Mouse (Mus musculus): ENCODE data around the gene Hoxc4.

Hoxc4 gene

GRCm38 (mm10) chr15:102990461-102991397 lies 28.0 kb upstream of the Hoxc4 start, which contains the start of gene Hoxc8:
TSS of gene Hoxc8 (plus strand) at chr15:102990607.
- DNase-seq (ENCODE audit: inconsistent age in 2 of 2, low spot score in 1 of 2) = peak; percentile 70 to 89

- DNase-seq (ENCODE audit: inconsistent age in 2 of 2, low spot score in 1 of 2) = peak; percentile 34 to 81
Measured at GRCm38 (mm10) chr15:102991782-102992181, 27.0 kb upstream of the Hoxc4 start.

GRCm38 (mm10) chr15:102992206-102992605 lies 26.5 kb upstream of the Hoxc4 start:
- DNase-seq (ENCODE audit: inconsistent age in 2 of 2, low spot score in 1 of 2) = peak; percentile 43 to 82

GRCm38 (mm10) chr15:102992863-102993262 lies 25.9 kb upstream of the Hoxc4 start:
- DNase-seq (ENCODE audit: inconsistent age in 2 of 2, low spot score in 1 of 2) = peak in 1 of 2 experiments; percentile 52

- DNase-seq (ENCODE audit: inconsistent age in 2 of 2, low spot score in 1 of 2) = peak in 1 of 2 experiments; percentile 61
Measured at GRCm38 (mm10) chr15:102996548-102996947, 22.2 kb upstream of the Hoxc4 start.

- peak in 1 of 2 experiments; percentile 69 for DNase-seq (ENCODE audit: inconsistent age in 2 of 2, low spot score in 1 of 2)
Measured at GRCm38 (mm10) chr15:102997431-102997830, 21.3 kb upstream of the Hoxc4 start.

- DNase-seq (ENCODE audit: inconsistent age in 2 of 2, low spot score in 1 of 2) = peak; percentile 74 to 89
Measured at GRCm38 (mm10) chr15:102997939-102998355, 20.8 kb upstream of the Hoxc4 start, which contains the start of gene Hoxc6. TSS of gene Hoxc6 (plus strand) at chr15:102998257.

GRCm38 (mm10) chr15:102998608-102999182 lies 20.0 kb upstream of the Hoxc4 start:
- no peak for DNase-seq (ENCODE audit: inconsistent age in 2 of 2, low spot score in 1 of 2)

- peak; percentile 93 to 96 for DNase-seq (ENCODE audit: inconsistent age in 2 of 2, low spot score in 1 of 2)
Measured at GRCm38 (mm10) chr15:102999183-102999831, 19.4 kb upstream of the Hoxc4 start.

- peak in 1 of 2 experiments; percentile 62 for DNase-seq (ENCODE audit: inconsistent age in 2 of 2, low spot score in 1 of 2)
Measured at GRCm38 (mm10) chr15:102999955-103000354, 18.8 kb upstream of the Hoxc4 start.

- DNase-seq (ENCODE audit: inconsistent age in 2 of 2, low spot score in 1 of 2) = peak; percentile 60 to 89
Measured at GRCm38 (mm10) chr15:103000501-103000901, 18.2 kb upstream of the Hoxc4 start.

- DNase-seq (ENCODE audit: inconsistent age in 2 of 2, low spot score in 1 of 2) = peak; percentile 38 to 86
Measured at GRCm38 (mm10) chr15:103001370-103001769, 17.4 kb upstream of the Hoxc4 start.

- DNase-seq (ENCODE audit: inconsistent age in 2 of 2, low spot score in 1 of 2) = peak; percentile 53 to 83
Measured at GRCm38 (mm10) chr15:103002156-103002555, 16.6 kb upstream of the Hoxc4 start.

GRCm38 (mm10) chr15:103002821-103003448 lies 15.8 kb upstream of the Hoxc4 start:
- DNase-seq (ENCODE audit: inconsistent age in 2 of 2, low spot score in 1 of 2) = peak in 1 of 2 experiments; percentile 76

GRCm38 (mm10) chr15:103005308-103005707 lies 13.4 kb upstream of the Hoxc4 start:
- DNase-seq (ENCODE audit: inconsistent age in 2 of 2, low spot score in 1 of 2) = peak; percentile 71 to 90

- DNase-seq (ENCODE audit: inconsistent age in 2 of 2, low spot score in 1 of 2) = peak in 1 of 2 experiments; percentile 85
Measured at GRCm38 (mm10) chr15:103005797-103006196, 12.9 kb upstream of the Hoxc4 start.

- no peak for DNase-seq (ENCODE audit: inconsistent age in 2 of 2, low spot score in 1 of 2)
Measured at GRCm38 (mm10) chr15:103006326-103006725, 12.4 kb upstream of the Hoxc4 start.

GRCm38 (mm10) chr15:103009265-103010111 lies 9.2 kb upstream of the Hoxc4 start:
- peak; percentile 68 to 93 for DNase-seq (ENCODE audit: inconsistent age in 2 of 2, low spot score in 1 of 2)

- peak; percentile 49 to 84 for DNase-seq (ENCODE audit: inconsistent age in 2 of 2, low spot score in 1 of 2)
Measured at GRCm38 (mm10) chr15:103010112-103010846, 8.5 kb upstream of the Hoxc4 start.

Measured in adrenal gland, adult (tissue).